Mouse (Mus musculus) kidney, postnatal 25 days (tissue): ENCODE data around the gene Slu7.

Experiments used
- DNase-seq, 2 experiments: peaks; one replicate each; pipeline ENCODE4 v3.0.0; 2021; ENCODE audit warnings: mixed read lengths in 2 of 2

The Slu7 gene

GRCm38 (mm10) chr11:43425166-43425709 is 8.3 kb upstream of the Slu7 start:
- DNase-seq: no peak

- peak; percentile 88 to 94 for DNase-seq
Observed at GRCm38 (mm10) chr11:43425824-43426413, 7.6 kb upstream of the Slu7 start, which contains the start of gene Pttg1. Gene Pttg1, minus strand, starts transcription at chr11:43426251.

- peak in 1 of 2 experiments; percentile 13 for DNase-seq
Observed at GRCm38 (mm10) chr11:43426414-43426884, 7.1 kb upstream of the Slu7 start.

GRCm38 (mm10) chr11:43434024-43434407 is 472 bp downstream of the Slu7 start:
- DNase-seq: no peak

GRCm38 (mm10) chr11:43441121-43441520 is 7.6 kb downstream of the Slu7 start:
- no peak for DNase-seq

- no peak for DNase-seq
Observed at GRCm38 (mm10) chr11:43443183-43443582, 9.6 kb downstream of the Slu7 start.

GRCm38 (mm10) chr11:43449916-43450315 is 16.4 kb downstream of the Slu7 start:
- no peak for DNase-seq

GRCm38 (mm10) chr11:43451322-43451721 is 17.8 kb downstream of the Slu7 start:
- no peak for DNase-seq

- DNase-seq: no peak
Observed at GRCm38 (mm10) chr11:43452266-43452665, 18.7 kb downstream of the Slu7 start.

GRCm38 (mm10) chr11:43463204-43463603 is 29.7 kb downstream of the Slu7 start:
- no peak for DNase-seq

GRCm38 (mm10) chr11:43470118-43470517 is 36.6 kb downstream of the Slu7 start:
- DNase-seq: peak; percentile 46 to 60

GRCm38 (mm10) chr11:43470881-43471820 is 37.6 kb downstream of the Slu7 start:
- no peak for DNase-seq

GRCm38 (mm10) chr11:43473115-43473514 is 39.6 kb downstream of the Slu7 start:
- no peak for DNase-seq

GRCm38 (mm10) chr11:43473635-43474224 is 40.2 kb downstream of the Slu7 start:
- DNase-seq: no peak

GRCm38 (mm10) chr11:43474225-43474774 is 40.8 kb downstream of the Slu7 start, which contains the start of gene C1qtnf2:
Gene C1qtnf2, plus strand, starts transcription at chr11:43474276.
- DNase-seq: peak; percentile 59 to 65

- DNase-seq: no peak
Observed at GRCm38 (mm10) chr11:43479376-43479775, 45.8 kb downstream of the Slu7 start.

- DNase-seq: no peak
Observed at GRCm38 (mm10) chr11:43480561-43480960, 47.0 kb downstream of the Slu7 start.

GRCm38 (mm10) chr11:43481672-43482522 is 48.4 kb downstream of the Slu7 start:
- DNase-seq: no peak

GRCm38 (mm10) chr11:43483122-43483792 is 49.7 kb downstream of the Slu7 start:
- DNase-seq: peak; percentile 46 to 72

GRCm38 (mm10) chr11:43484057-43484456 is 50.5 kb downstream of the Slu7 start:
- DNase-seq: no peak

GRCm38 (mm10) chr11:43484652-43485051 is 51.1 kb downstream of the Slu7 start:
- no peak for DNase-seq
